Mouse (Mus musculus) heart, adult 18-20 months (tissue): ENCODE results near the gene Grb14. TPM values are rescaled to one million over a fixed set of nuclear protein-coding genes. Genes with fewer than 3 reads are reported as not detected.

ENCODE experiments used
- DNase-seq, 2 experiments: peaks; one replicate each; pipeline ENCODE4 v3.0.0; 2021 to 2022; ENCODE audit warnings: mixed read lengths in 1 of 2
- long read RNA-seq, 2 experiments: library from polyadenylated mRNA; stranded (forward); transcript quantifications; one replicate each; pipeline ENCODE4 v2.0.0; 2021
- total RNA-seq, 2 experiments: library from RNA; stranded (reverse); gene quantifications; 2 replicates each; pipeline ENCODE4 v1.2.3; 2021

The Grb14 gene
- 100 to 1,000 TPM; 225 to 261 TPM for total RNA-seq
- long read RNA-seq, experiment 1, transcript Grb14-201 (14 exons, 1,986 nt) = major isoform, 191 of 269 reads
- long read RNA-seq, experiment 1, partial matches to known transcripts = 9 of 269 reads
- long read RNA-seq, experiment 1, other reads (novel, unspliced or antisense) = 69 of 269 reads
- long read RNA-seq, experiment 2, transcript Grb14-201 (14 exons, 1,986 nt) = major isoform, 74 of 120 reads
- long read RNA-seq, experiment 2, partial matches to known transcripts = 13 of 120 reads
- long read RNA-seq, experiment 2, other reads (novel, unspliced or antisense) = 32 of 120 reads

DNA sequence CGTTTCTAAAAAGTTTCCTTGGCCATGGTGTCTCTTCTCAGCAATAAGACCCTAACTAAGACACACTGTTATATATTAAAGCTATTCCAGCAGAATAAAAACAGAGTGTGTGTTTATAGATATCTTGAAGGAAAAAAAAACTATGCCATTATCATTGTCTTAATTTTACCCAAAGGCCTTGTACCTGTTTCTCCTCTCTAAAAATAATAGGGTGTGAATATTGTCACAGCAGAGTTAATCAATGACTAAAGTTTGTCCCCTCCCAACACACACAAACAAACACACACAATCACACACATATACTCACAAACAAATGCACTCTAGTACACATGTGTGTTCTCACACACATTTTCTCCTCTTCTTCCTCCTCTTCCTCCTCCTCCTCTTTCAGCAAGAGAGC is at the start of gene Grb14:
Gene Grb14 (minus strand): TSS at position 101 of the 400 bp plus-strand sequence.
- DNase-seq = no peak

DNA sequence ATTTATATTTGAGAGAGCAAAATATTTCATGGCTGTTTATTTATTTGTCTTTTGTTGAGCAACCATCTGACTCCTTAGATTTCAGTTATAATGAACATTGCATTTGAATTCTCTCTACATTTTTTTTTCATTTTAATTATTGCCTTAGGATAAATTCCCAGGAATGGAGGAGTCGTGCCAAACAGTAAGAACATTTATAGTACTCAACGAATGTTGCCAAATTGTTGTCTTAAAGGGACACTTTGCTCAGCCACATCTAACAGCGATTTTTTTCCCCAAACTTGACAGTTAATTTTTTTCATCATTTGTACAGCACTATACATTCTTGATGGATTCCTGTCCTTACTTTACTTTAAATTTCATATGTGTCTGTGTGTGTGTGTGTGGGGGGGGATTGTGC is 47.4 kb upstream of the Grb14 start:
- no peak for DNase-seq

DNA sequence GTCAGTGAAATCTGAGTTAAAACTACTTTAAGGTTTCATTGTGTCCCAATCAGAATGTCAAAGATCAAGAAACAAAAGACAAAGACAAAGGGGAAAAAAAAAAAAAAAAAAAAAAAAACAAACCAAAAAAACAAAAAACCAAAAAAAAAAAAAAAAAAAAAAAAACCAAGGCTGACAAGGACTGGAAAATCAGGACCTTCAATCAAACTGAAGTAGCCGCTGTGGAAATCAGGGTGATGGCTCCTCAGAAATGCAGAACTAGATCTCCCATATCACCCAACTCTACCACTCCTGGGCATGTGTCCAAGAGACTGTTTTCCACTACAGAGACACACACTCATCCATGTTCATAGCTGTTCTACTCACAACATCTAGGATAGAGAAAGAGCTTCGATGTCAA is 29.0 kb upstream of the Grb14 start:
- DNase-seq = no peak

DNA sequence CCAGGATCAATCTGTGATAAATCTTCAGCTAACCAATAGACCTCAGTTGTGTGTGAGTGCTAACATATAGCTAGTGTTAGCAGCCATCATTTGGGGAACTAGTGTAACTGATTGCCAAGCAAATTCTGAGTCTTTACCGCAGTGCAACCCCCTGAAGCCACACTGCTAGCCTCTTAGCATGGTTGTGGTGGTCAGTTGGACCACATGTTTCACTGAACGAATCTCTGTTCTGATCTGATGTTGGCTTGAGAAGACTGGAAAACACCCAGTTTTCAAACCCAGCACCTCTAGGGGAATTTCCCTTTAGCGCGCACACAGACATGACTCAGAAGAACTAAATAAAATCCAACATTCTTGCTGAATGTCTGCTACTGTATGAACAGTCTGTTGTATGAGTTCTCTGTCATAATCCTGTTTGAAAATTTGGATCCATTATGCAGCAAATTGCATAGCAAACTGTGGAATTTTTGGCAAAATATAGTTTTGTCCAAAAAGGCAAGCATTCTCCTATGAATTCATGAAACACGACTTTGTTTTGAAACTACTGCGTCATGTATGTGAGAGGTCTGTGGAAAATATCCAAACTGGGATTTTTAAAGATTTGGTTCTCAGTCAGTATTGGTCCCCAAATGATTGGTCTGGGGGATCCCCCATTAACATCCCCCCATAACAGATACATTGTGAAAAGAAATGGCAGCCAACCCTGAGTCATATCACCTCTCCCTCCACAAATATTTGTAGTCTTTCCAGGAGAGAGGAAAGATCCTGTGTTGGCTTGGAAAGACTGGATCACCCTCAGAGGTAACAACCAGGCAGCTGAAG is 27.6 kb upstream of the Grb14 start:
- DNase-seq = no peak

DNA sequence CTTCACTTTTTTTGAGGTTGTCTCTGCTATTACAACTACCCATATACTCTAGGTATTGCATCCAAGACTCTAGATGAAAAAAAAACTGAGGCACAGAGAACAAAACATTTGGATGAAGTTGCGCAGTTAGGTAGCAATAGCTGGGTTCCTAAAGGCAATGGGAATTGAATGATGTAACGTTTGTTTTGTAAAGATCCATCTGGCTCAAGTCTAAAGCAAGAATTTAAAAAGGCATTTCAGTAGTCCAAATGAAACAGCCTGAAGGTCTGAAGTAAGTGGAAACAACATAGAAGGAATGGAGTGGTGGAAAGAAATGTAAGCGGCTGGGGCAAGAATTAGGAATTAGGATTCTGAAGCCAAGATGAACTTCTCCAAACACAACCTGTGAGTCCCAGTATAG is 26.0 kb upstream of the Grb14 start:
- DNase-seq = no peak

- DNase-seq = no peak
Observed at GRCm38 (mm10) chr2:65048234-65049017, 23.6 kb upstream of the Grb14 start.

- peak in 1 of 2 experiments; percentile 37 for DNase-seq
Observed at GRCm38 (mm10) chr2:65038164-65038563, 13.4 kb upstream of the Grb14 start.

GRCm38 (mm10) chr2:65037546-65037945 is 12.8 kb upstream of the Grb14 start:
- DNase-seq = no peak

GRCm38 (mm10) chr2:65022363-65023240 is 2.2 kb downstream of the Grb14 start:
- DNase-seq = peak; percentile 84 to 85

GRCm38 (mm10) chr2:65021691-65022362 is 3.0 kb downstream of the Grb14 start:
- peak in 1 of 2 experiments; percentile 28 for DNase-seq

GRCm38 (mm10) chr2:65017375-65017774 is 7.4 kb downstream of the Grb14 start:
- DNase-seq = no peak

GRCm38 (mm10) chr2:65014552-65014951 is 10.2 kb downstream of the Grb14 start:
- DNase-seq = no peak

DNA sequence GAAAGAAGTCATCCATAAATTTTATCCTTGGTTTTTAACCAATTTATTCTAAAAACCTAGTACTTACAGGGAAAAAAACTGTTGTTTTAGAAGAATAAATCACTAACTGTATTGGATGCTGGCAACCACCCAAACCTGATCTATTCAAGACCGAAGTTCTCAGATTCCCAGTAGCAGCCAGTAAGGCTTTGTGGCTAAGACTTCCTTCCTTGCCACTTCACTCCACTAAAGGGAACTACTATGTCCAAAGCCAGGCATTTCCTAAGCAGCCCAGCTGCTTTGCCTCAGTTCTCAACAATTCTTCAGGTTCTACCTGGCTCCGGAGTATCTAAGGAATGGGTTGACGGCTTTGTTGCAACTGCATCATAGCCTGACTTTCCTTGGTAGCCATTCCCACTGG is 14.7 kb downstream of the Grb14 start:
- DNase-seq = peak; percentile 24 to 34

DNA sequence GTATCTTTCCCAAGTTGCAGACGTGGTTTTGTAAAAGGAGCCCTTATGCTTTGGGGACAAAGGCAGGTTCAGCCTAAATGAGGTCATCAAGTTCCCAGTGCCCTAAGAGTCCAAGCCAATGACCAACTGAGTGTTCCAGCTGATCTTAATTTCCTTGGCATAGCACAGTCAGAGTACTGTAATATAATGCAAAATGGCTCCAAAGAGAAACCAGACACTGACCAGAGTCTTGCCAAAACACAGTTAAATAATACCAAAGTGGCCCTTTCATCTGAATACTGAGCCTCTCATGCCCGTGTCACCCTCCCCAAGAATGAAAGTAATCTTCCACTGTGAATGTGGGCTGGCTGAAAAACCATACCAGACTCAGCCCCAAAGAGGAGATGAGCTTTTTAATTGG is 17.4 kb downstream of the Grb14 start:
- DNase-seq = peak; percentile 26 to 39

DNA sequence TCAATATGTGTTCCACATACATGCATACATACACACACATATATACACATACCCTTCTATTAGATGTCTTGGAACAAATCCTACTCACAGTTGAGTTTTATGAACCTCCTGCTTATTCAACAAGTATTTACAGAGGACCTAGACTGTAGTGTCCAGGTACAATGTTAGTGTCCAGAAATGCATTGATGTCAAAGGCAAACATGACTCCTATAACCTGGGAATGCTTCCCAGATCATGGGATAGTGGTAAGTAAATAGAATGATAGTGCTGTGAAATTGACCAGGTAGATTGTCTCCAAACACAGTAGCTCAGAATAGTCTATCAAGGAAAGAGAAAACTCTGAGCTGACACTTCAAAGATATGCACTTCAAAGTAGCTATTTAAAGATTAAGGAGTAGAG is 19.7 kb downstream of the Grb14 start:
- DNase-seq = no peak

DNA sequence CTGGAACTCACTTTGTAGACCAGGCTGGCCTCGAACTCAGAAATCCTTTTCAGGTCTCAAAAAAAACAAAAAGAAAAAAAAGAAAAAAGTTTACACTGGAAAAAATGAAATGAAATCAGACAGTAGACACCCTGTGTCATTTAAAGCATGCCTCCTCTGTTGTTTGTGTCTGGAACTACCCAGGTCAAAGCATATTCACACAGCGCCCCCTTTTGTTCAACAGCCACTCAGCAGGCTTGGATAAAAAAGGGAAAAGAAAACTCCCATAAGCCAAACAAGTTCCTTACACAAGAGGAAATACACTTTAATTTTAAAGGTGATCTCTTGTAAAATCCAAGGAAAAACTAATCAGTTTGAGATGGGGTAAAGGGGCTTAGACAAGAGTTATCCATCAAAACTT is 21.4 kb downstream of the Grb14 start:
- DNase-seq = peak in 1 of 2 experiments; percentile 68

- no peak for DNase-seq
Observed at GRCm38 (mm10) chr2:65002631-65003030, 22.2 kb downstream of the Grb14 start.

DNA sequence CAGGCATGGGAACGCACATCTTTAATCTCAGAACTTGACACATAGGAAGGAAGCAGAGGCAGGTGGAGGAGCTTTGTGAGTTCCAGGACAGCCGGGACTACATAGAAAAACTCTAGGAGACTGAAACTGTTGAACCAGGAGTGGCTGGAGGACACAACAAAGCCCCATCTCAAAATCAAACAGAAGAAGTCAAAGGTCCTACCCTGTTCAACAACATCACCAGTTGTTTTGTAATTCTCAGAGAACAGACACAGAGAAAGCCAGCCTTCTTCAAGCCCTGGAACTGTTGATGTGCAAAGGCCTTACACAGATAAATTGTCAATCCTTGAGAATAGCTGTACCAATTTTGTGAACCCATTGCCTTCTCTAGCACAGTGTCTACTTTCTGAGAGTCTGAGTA is 29.7 kb downstream of the Grb14 start:
- no peak for DNase-seq

DNA sequence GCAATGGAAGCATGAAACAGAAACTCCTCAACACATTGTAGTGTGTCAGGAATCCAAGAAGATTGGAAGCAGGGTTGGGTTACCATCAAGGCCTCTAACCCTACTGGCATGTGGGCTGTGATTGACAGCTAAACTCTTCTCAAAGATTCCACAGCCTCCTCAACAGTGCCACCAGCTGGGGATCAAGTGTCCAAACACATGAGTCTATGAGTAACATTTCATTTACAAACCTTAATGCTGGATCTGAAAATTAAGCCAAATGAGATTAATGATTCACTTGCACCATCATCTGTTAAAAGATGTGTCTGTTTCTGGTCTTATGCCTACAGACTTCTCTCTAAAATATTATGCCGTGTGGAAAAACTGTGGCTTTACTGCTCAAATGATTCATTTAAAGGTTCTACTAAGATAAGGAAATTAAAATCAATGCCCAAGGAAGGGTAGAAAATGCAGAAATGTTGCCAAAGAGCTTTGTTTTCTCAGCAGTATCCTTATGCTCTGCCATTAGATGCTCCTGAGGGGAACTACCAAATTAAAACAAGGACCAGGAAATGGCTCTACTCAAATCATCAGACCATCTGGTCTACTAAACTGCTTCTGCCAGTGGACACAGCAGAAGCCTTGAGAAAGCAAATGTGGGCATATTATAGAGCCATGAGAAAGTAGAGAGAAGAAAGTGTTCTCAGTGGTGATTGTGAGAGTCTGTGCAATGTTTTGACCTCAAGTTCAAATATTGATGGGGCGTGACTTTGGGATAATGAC is 35.2 kb downstream of the Grb14 start:
- DNase-seq = no peak

- DNase-seq = peak in 1 of 2 experiments; percentile 27
Observed at GRCm38 (mm10) chr2:64987782-64988181, 37.0 kb downstream of the Grb14 start.
